Mouse (Mus musculus): ENCODE results near the gene Gpr68.

DNA sequence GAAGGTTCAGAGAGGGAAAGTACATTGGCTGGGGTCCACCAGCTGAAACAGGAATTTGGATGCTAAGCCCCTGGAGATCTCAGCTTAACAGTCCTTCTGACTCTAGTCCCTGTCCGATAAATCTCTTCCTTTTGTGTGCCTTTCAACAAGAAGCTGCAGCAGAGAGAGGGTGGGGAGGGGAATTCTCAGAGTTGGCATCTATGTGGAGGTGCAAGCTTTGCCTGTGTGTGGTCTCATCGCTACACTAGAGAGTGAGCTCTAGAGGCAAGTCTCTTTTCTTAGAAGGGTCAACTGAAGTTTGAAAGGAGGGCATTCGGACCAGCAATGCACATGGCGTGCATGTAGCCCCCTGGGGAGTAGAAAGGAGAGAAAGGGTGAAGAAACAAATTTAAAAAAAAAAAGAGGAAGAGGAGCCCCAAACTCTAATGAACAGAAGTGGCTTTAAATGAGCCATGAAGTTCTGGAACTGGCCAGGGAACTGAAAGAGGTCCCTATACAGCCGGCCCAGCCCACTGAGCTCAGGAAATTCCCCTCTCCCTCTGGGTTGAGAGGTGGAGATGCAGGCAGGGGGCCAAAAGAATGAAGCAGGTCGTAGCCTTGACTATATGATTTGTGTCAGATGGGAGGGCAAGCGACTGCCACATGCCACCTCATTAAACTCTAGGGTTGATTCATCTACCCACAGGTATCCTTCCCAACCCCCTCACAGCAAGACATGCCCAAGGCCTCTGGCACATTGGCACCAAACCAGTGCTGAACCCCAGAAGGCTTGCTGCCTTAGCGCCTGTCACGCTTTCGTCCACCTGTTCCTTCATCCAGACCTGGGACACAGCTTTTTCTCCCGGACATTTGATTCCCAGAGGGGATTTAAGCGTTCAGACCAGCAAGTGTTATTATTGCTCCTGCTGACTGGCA lies 10.0 kb downstream of the Gpr68 start:
- TF ChIP-seq CTCF (IDR thresholded peaks at IDR 0.05; ENCODE audit: borderline replicate concordance, control insufficient read depth, extremely low read depth, insufficient read depth, low read length, poor library complexity): no peak
- no peak for TF ChIP-seq POLR2A (IDR thresholded peaks at IDR 0.05; ENCODE audit: control insufficient read depth, extremely low read depth, insufficient read depth, low read length, poor library complexity)

Measured in thymus, adult 2 months (tissue).